Mouse (Mus musculus) mouse trophoblast stem cell (cell line): ENCODE results near the gene Asic2.

Source experiments
- in situ Hi-C, 2 experiments: fragments of 300-500 bp; cut with MseI, MboI; formaldehyde crosslinking; loops; 2 replicates in 1 of 2; 3 replicates in 1 of 2; pipeline ENCODE4 v1.15.1; 2025

Asic2 gene

DNA sequence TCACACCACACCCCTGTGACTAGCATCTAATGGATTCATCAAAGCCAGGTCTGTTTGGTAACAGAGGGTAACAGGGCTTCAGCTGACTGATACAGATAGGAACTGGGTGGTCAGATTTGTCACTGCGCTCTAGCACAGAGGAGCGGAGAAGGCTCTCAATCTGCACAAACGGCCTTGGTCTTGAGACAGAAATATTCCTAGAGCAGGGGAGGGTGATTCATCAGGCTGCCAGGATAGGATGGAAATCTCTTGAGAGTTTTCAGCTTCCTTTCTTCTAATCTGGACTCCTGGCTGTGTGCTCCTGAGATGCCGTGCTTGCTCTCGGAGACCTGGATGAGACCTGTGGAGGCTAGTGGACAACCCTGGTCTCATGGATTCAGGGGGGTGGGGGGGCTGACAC, 765.7 kb downstream of the Asic2 start:
- in situ Hi-C loops = no loop called here

DNA sequence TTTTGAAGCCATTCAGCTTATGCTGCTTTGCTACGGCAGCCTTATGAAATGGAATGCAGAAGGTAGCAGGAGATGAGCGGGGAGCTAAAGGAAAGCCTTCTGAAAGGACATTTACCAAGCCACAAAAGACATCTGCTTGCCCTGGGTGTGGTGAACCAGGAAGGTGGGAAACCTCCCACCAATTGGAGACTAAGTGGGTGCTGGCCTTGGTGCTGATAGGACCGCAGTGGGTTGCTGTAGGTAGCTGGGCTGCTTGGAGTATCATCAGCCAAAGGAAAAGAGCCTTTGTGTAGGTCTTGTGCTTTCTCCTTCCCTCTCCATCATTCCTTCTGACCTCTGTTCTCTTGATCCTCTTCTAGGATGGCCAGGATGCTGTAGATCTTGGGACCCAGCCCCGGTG, 774.4 kb downstream of the Asic2 start:
- in situ Hi-C loops = no loop called here

DNA sequence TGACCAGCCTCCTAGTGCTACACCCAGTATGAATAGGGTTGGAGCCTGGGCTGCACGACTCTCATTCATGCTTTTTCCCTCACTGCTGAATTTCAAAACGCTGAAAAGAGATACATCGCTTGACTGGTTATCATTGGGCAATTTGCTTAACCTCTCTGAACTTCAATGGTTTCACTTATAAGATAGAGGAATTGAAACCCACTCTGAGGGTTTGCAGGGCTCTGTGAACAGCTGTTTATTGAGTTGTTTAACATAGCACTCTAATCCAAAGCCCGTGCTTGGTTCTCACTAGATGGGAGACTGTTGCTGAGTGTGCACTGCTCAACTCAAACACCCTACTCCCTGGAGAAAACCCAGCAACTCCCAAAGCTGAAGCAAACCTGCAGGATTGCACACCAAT, 776.1 kb downstream of the Asic2 start:
- in situ Hi-C loops = no loop called here

DNA sequence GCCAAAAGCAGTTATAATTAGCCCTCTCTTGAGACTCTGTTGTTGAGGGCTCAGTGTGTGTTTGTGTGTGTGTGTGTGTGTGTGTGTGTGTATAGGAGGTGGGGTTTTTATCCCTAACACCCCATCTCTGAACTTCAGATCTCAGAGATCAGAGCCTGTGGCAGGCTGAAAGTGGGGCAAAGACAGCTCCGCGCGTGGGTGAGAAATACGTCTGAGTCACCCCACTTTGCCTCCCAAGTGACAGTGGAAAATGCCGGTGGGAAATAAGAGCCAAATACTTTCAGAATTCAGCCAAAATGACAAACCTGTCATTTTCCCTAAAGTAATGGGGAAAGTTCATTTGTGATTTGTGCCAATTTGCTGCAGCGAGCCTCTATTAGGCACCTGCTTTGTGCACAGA, 779.2 kb downstream of the Asic2 start:
- in situ Hi-C loops = no loop called here

- in situ Hi-C loops = no loop called here
Observed at GRCm38 (mm10) chr11:81187851-81188250, 780.4 kb downstream of the Asic2 start.

DNA sequence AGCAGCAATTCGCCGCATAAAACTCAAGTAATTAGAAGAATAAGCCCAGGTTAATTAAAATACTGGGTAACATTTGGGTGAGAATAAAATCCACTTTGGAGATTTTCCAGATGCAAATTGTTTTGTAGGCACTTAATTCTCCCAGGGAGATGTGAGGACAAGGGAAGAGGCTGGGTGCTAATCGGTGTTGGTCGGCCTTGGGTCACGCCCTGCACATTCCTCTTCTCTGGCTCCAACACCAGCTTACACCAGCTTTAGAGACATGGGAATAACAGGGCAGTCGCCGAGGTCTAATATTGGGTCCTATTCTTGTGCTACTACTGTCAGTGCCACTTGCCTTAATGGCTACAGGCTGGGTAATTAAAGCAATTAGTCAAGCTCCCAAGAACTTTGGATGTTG, 783.5 kb downstream of the Asic2 start:
- in situ Hi-C loops = no loop called here

GRCm38 (mm10) chr11:81164890-81165289, 803.4 kb downstream of the Asic2 start:
- in situ Hi-C loops = no loop called here

- in situ Hi-C loops = no loop called here
Observed at GRCm38 (mm10) chr11:81163056-81163455, 805.2 kb downstream of the Asic2 start.

- in situ Hi-C loops = no loop called here
Observed at GRCm38 (mm10) chr11:81153841-81154240, 814.4 kb downstream of the Asic2 start.

GRCm38 (mm10) chr11:81153161-81153840, 815.0 kb downstream of the Asic2 start:
- in situ Hi-C loops = no loop called here

DNA sequence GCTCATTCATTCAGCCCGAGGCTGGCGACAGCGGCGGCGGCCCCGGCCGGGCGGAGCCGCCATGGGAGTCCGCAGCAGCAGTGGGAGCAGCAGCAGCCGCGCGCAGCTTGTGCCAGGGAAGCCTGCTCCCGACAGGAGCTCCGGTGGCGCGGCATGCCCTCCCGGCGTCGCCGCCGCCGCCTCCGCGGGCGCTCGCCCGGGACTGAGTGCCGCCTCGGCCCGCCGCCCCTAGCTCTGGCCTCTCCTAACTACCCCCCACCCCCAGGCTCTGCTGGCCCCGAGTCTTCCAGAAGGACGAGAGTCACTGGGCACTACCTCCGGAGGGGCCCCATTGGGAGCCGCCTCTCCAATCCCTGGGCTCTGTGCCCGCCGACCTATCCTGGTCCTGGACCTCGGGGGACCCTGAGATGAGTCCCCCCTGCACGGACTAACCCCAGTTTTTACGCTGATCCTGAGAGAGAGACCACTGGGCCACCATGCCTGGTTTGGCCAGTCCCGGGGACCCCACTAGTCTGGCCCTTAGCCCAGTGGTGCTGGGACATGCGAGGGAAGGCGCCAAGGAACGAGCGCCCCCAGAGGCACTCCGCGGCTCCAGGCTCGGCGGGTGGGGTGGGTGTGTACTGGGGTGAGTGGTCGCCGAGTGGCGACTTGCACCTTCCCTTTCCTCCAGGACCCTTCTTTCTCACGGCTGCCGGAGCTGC, 815.6 kb downstream of the Asic2 start:
- in situ Hi-C loops = no loop called here

DNA sequence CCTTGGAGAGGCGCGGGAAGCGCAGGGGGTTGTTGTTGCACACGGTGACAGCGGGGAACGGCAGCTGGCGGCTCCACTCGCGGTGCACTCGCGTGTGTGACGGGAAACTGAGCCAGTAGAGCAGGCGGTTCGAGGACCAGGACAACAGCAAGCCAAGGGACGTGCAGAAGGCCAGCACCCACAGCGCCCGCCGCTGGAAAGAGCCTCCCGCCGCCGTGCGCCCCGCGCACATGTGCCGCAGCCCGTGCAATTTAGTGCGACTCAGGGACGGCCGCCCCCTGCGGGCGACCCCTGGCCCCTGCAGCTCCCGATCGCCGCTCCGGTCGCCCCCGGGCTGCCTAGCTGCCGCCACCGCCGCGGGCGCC, 816.3 kb downstream of the Asic2 start:
- in situ Hi-C loops = no loop called here

DNA sequence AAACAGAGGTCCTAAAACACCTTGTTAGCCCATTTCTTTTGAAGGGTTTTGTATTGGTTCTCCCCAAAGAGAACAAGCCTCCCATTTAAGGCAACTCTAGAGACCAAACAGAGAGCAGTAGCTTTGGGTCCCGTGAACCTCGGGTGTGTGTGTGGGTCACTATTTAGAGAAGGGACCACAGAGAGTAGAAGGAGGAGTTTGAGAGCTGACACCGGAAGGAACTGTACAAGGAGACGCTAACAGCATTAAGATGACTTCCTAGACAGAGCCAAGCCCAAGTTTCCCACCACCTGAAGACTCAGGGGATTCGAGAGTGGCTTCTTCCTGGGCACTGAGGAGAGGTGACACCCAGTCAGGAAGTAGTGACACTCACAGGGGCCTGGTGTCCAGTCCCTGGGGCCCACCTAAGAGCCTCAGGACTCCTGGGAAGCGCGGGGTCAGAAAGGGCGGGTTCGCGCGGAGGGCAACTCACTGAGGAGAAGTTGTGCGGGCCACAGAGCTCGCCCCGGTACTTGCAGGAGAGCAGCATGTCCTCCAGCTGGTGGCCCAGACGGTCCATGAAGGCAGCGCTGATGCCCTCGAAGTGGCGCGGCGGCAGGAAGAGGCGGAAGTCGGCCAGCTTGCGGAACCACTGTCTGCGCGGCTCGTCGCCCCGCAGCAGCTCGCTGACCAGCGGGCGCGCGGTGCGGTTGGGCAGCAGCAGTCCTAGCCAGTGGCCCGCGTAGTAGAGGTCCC, 816.8 kb downstream of the Asic2 start:
- in situ Hi-C loops = no loop called here

DNA sequence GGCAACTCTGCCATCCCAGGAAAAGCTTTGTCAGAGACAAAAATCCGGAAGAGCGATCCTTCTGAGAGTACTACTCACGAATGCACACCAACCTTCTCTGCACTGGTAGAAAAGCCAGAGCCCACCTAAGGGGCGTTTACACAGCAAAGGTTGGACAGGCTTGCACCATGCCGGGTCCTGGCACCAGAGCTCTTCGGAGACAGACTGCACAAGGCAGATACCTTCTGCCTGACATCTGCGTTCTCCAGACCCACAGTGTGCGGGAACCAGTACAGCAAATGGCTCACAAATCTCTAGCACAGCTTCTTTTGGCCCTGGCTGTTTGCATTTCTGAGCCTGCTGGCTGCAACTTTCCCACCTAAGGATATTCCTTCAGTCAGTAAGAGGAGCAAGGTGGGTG, 817.6 kb downstream of the Asic2 start:
- in situ Hi-C loops = no loop called here

GRCm38 (mm10) chr11:81148423-81148822, 819.8 kb downstream of the Asic2 start:
- in situ Hi-C loops = no loop called here

GRCm38 (mm10) chr11:81146574-81147157, 821.6 kb downstream of the Asic2 start:
- in situ Hi-C loops = no loop called here

GRCm38 (mm10) chr11:81135141-81135540, 833.1 kb downstream of the Asic2 start:
- in situ Hi-C loops = no loop called here

DNA sequence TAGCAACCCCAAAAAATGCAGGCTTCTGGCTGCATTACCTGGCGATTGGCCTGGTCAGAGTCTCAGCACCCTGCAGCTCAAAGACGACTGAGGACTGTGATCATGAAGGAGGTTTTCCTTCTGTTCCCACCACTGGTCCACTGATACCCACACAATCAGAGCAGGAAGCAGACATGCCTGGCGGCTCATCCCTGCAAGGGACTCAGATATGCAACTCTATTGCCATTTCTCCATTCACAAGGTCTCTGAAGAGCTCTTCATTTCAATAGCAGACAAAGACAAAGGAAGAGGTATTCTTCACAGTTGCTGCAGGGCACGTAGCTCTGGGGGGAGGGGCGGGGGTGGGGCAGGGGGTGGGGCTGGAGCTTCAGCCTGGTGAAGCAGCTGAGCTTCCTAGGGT, 834.3 kb downstream of the Asic2 start:
- in situ Hi-C loops = no loop called here

DNA sequence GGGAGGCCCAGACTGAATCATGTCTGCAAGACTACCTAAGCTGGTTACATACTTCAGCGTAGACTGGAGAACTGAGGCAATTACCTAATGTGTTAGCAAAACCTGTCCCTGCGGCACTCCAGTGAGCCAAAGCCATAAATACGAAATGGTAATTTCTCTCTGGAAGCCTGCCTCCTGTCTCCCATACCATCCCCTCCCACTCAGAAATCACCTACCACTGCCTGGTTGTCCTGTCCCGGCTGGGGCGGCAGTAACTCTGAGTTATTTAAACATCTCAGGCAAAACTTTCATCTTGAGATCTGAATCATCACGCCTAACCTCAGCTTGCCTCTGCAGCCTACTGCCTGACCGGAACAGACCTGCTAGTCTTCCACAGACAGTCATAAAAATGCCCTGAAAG, 835.6 kb downstream of the Asic2 start:
- in situ Hi-C loops = no loop called here

DNA sequence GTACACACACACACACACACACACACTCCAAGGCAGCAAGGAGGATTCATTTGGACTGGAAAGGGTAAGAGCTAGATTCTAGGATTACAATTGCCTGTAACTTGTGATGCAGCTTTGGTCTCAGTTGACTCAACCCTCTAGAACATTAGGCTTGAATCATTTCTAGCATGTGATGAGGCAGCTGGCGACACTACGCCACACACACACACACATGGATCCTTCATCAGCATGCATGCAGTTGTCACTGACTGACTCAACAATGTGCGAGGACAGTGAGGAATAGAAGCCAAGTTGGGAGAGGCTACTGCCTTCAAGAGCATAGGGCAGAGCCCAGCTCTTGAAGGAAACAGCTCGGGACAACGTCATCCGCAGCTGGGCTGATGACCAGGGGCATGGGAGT, 843.9 kb downstream of the Asic2 start:
- in situ Hi-C loops = no loop called here

- in situ Hi-C loops = no loop called here
Observed at GRCm38 (mm10) chr11:81120024-81120576, 848.2 kb downstream of the Asic2 start.

DNA sequence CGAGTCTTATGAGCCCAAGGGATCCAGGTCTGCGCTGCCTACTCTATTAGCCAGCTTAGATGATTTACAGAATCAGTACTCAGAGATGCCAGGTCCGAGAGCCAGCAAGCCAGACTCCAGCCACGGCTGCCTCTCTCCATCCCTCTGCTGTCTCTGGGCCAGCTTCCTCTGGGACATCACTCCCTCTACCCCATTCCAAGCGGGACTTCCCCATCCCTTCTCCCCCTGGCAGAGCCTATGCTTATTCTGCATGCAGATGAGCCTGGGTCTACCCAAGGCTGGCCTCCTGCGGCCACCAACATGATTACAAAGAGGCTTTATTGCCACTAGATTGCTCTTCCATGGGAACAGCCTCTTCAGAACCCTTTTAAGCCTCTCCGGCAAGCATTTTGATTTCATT, 850.2 kb downstream of the Asic2 start:
- in situ Hi-C loops = no loop called here
